Comparison of ENCODE assay signal across 23 mouse cellular contexts in genomic region chr3:133735603-133736002, GRCm38 (mm10).
DNase-seq lines count a peak whose midpoint lies in the region; ATAC-seq and TF ChIP-seq lines count a peak whose summit lies in the region.
"Had no signal": no experiment of that assay in that cellular context is flagged by ENCODE, and none has a peak within 500 bp of the region (broad histone marks: within the 10 kb centered on the region; RNA-seq: fewer than 3 reads in every experiment).

No protein-coding gene starts in this region.

- peak; percentile 68 for ATAC-seq in G1E (ENCODE audit: extremely low read depth, insufficient number of reproducible peaks, low FRiP score, poor library complexity, severe bottlenecking)
- peak; percentile 30; the same call in 1 of the 2 replicates for ATAC-seq in granulocyte monocyte progenitor cell, adult 5-6 weeks (replicated peaks; ENCODE audit: poor library complexity, severe bottlenecking)
- ATAC-seq: activated CD4-positive, CD25-positive, alpha-beta regulatory T cell, adult 4 months; CD4-positive, CD25-positive, alpha-beta regulatory T cell, adult 4 months; Patski had no signal

- H3K79me2 ChIP-seq in heart, adult 2 months (replicated peaks; ENCODE audit: control insufficient read depth, insufficient read depth, low read length) = no peaks in the 10 kb centered on the region

- no peaks in the 10 kb centered on the region for H3K9me3 ChIP-seq in G1E (replicated peaks)

- H3K4me1 ChIP-seq in G1E (ENCODE audit: insufficient read depth, low read depth, low read length) = no peaks in the 10 kb centered on the region
- no peaks in the 10 kb centered on the region for H3K4me1 ChIP-seq in heart, adult 2 months (ENCODE audit: control insufficient read depth, insufficient read depth, low read length)

- no peaks in the 10 kb centered on the region for H3K36me3 ChIP-seq in G1E (replicated peaks)
- H3K36me3 ChIP-seq in heart, adult 2 months (ENCODE audit: control insufficient read depth, insufficient read depth, low read length) = no peaks in the 10 kb centered on the region

- H3K27ac ChIP-seq in heart, adult 2 months = no peak overlapping the region

- 36% methylated on average over 1 of the region's 1 CpGs for WGBS in heart, adult 2 months

- H3K4me3 ChIP-seq in G1E (ENCODE audit: low read depth, low read length) = no peak overlapping the region
- no peak overlapping the region for H3K4me3 ChIP-seq in heart, adult 2 months

- H3K9ac ChIP-seq in heart, adult 2 months (ENCODE audit: low read depth, low read length) = no peak overlapping the region

- TF ChIP-seq CTCF in G1E (IDR thresholded peaks at IDR 0.05; ENCODE audit: low read depth, low read length) = no peak
- no peak for TF ChIP-seq CTCF in heart, adult 2 months (IDR thresholded peaks at IDR 0.05)

- no peak for TF ChIP-seq EP300 in heart, adult 2 months (IDR thresholded peaks at IDR 0.05; ENCODE audit: insufficient read depth, low read depth, low read length)

- peak; percentile 51 for DNase-seq in 416B (ENCODE audit: low read depth)
- no peak for DNase-seq in G1E (ENCODE audit: low spot score)
- no peak for DNase-seq in thymus, postnatal 25 days
- DNase-seq in adrenal gland, postnatal 4 days (ENCODE audit: low spot score in 2 of 2) = no peak
- no peak for DNase-seq in heart, adult 2 months
- DNase-seq: adrenal gland, adult 2 months; adrenal gland, adult 8-10 months; adrenal gland, postnatal 10 days; adrenal gland, postnatal 14 days; adrenal gland, postnatal 25 days; adrenal gland, postnatal 36 days; B cell, adult 2 months; cerebellum, adult 11 months; cerebellum, adult 11-12 months; cerebellum, adult 18-20 months; cerebellum, adult 2 months; cerebellum, adult 8-10 months; cerebellum, adult 9-10 months had no signal

- no peak for TF ChIP-seq POLR2A in heart, adult 2 months (IDR thresholded peaks at IDR 0.05; ENCODE audit: insufficient read depth, low read depth, low read length)

- intact Hi-C loops in heart, adult 2 months (cut with DNase I) = loop anchor here (5.0 kb wide), 1 partner anchor 63 kb away; no protein-coding TSS in a partner anchor

- no peaks in the 10 kb centered on the region for H3K27me3 ChIP-seq in G1E (ENCODE audit: insufficient read depth, low read length)
- H3K27me3 ChIP-seq in heart, adult 2 months (ENCODE audit: control insufficient read depth, insufficient read depth, low read length) = no peaks in the 10 kb centered on the region
- H3K27me3 ChIP-seq: CH12.LX had no signal
